Mouse (Mus musculus) neural tube, postnatal 0 days (tissue): ENCODE measurements around the gene Olfr1282. TPM values are rescaled to one million over a fixed set of nuclear protein-coding genes. Genes with fewer than 3 reads are reported as not detected.

Experiments
- polyA plus RNA-seq: library from polyadenylated mRNA; unstranded; fragments of >200 nt; fragmentation: Nextera tagmentation; extraction: Ambion mirVana; gene quantifications from 2 replicates; pipeline ENCODE4 v1.2.1, GENCODE M21; 2015

The Olfr1282 gene
- not detected in 2 replicates for polyA plus RNA-seq

DNA sequence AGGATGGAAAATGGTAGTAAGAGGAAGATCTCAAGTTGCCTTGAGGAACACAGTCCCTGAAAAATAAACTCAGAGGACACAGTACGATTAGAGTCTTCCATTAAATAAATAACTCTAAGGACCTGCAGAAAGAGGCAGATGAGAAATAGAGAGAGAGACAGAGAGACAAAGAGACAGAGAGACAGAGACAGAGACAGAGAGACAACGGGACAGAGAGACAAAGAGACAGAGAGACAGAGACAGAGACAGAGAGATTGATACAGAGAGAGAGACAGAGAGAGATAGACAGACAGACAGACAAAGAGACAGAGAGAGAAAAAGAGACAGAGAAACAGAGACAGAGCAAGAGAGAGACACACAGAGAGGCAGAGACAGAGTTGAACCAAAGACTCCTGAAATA is at the start of gene Olfr1282:
Olfr1282 (minus strand) TSS at position 101 of the 400 bp plus-strand sequence.

GRCm38 (mm10) chr2:111375222-111375621 is 39.3 kb upstream of the Olfr1282 start, which contains the start of gene Olfr1284:
Gene Olfr1284, plus strand, starts transcription at chr2:111375522.

DNA sequence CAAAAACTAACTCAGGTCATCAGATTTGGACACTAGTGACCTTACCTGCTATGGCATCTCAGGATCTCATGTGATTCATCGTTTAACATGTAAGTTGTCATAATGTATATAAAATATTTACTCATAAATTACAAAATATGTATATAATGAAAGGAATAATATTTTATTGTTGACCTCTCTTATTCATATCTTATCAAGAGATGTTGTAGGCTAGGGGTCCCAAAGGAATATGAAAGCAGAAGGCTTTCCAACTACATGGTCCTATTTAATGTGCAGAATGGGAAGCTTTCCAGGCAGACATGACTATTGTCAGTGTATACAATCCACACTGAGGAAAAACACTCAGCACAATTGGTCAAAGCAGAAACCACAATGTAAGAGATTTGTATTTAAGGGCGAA is 30.6 kb upstream of the Olfr1282 start, which contains the start of gene Olfr1283:
Olfr1283 (plus strand) TSS at position 301 of the 400 bp plus-strand sequence.

GRCm38 (mm10) chr2:111326220-111326619 is 9.7 kb downstream of the Olfr1282 start, which contains the start of gene Olfr1281:
Gene Olfr1281, plus strand, starts transcription at chr2:111326520.

DNA sequence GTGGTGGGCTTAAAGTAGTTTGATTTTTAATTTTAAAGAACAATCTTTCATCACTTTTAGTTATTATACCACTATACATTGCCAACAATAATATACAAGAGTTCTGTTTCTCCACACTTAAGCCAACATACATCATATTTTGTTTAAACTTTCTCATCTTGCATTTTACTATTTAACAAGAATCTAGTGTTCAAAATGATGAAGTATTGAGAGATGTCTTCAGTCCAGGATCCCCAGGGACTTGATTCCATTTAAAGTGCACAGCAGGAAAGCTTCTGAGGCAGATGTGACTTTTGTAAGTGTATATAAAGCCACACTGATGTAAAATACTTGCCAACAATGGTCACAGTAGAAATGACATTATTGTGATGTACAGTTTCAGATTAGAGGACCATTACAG is 22.2 kb downstream of the Olfr1282 start, which contains the start of gene Olfr1280:
Olfr1280 (plus strand) TSS at position 301 of the 400 bp plus-strand sequence.

DNA sequence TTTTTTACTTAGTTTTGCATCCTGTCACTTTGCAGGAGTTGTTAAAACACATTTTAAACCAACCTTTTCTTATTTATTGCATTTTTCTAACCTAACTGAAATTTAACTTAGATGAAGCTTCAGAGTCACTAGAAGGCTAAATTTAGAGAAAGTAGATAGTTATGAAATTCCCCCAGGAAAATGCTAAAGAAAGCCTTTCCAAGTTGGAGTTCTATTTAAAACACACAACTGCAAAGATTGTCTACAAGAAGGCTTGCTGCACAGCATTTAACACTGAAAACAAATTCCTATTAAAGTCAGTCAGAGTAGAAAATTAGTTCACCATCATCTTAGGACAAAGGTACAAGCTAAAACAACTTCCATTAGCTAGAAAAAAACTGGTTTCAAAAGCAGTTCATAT is 35.5 kb downstream of the Olfr1282 start, which contains the start of gene Olfr1279:
Olfr1279 (plus strand) TSS at position 262 of the 400 bp plus-strand sequence.

GRCm38 (mm10) chr2:111289836-111290235 is 46.0 kb downstream of the Olfr1282 start, which contains the start of gene Olfr1278:
Gene Olfr1278, plus strand, starts transcription at chr2:111290136.

Other genes starting within 250 kb of the Olfr1282 start
- not detected in 2 replicates for gene Gm13941, start 230.1 kb downstream of the Olfr1282 start, polyA plus RNA-seq
- gene Gm15130, start 183.1 kb downstream of the Olfr1282 start, polyA plus RNA-seq: not detected in 2 replicates
- not detected in 2 replicates for gene 4930430A15Rik, start 106.5 kb downstream of the Olfr1282 start, polyA plus RNA-seq
- not detected in 2 replicates for gene Olfr1275, start 100.8 kb downstream of the Olfr1282 start, polyA plus RNA-seq
- not detected in 2 replicates for gene Olfr1276, start 81.6 kb downstream of the Olfr1282 start, polyA plus RNA-seq
- gene Olfr1277, start 62.0 kb downstream of the Olfr1282 start, polyA plus RNA-seq: not detected in 2 replicates
- not detected in 2 replicates for gene Olfr1278, start 45.9 kb downstream of the Olfr1282 start, polyA plus RNA-seq
- gene Olfr1279, start 35.4 kb downstream of the Olfr1282 start, polyA plus RNA-seq: not detected in 2 replicates
- not detected in 2 replicates for gene Olfr1280, start 22.1 kb downstream of the Olfr1282 start, polyA plus RNA-seq
- not detected in 2 replicates for gene Olfr1281, start 9.6 kb downstream of the Olfr1282 start, polyA plus RNA-seq
- gene Olfr1283, start 30.7 kb upstream of the Olfr1282 start, polyA plus RNA-seq: not detected in 2 replicates
- gene Olfr1284, start 39.4 kb upstream of the Olfr1282 start, polyA plus RNA-seq: not detected in 2 replicates
- gene Olfr1286, start 87.0 kb upstream of the Olfr1282 start, polyA plus RNA-seq: not detected in 2 replicates
- gene Olfr1287, start 113.1 kb upstream of the Olfr1282 start, polyA plus RNA-seq: not detected in 2 replicates
- not detected in 2 replicates for gene Olfr1288, start 138.0 kb upstream of the Olfr1282 start, polyA plus RNA-seq
- not detected in 2 replicates for gene Olfr1289, start 144.7 kb upstream of the Olfr1282 start, polyA plus RNA-seq
- gene Olfr1290, start 157.8 kb upstream of the Olfr1282 start, polyA plus RNA-seq: not detected in 2 replicates
- gene Olfr1291-ps1, start 161.1 kb upstream of the Olfr1282 start, polyA plus RNA-seq: not detected in 2 replicates
- gene Olfr1293-ps, start 189.1 kb upstream of the Olfr1282 start, polyA plus RNA-seq: not detected in 2 replicates
- gene Olfr1294, start 204.2 kb upstream of the Olfr1282 start, polyA plus RNA-seq: not detected in 2 replicates
- not detected in 2 replicates for gene Olfr1295, start 233.6 kb upstream of the Olfr1282 start, polyA plus RNA-seq